Mouse (Mus musculus) bone marrow macrophage, adult 2 months (primary cell): ENCODE measurements around the gene Calcb.

Experiments used
- CTCF ChIP-seq: IDR thresholded peaks from 2 replicates; pipeline ENCODE4 v1.5.1; 2012; ENCODE audit warnings: low read depth, mild to moderate bottlenecking, low read length, moderate library complexity
- POLR2A ChIP-seq: IDR thresholded peaks from 2 replicates; pipeline ENCODE4 v1.6.1; 2012; ENCODE audit warnings: mild to moderate bottlenecking, low read depth, low read length, borderline replicate concordance

GRCm38 (mm10) chr7:114745481-114746271 lies 27.2 kb downstream of the Calcb start:
- no peak for TF ChIP-seq POLR2A
- no peak for TF ChIP-seq CTCF
